Mouse (Mus musculus) spleen, adult 18-20 months (tissue): ENCODE measurements around the gene Gm10553.
"Not testable (repeated sequence)": the region's sequence is repeated elsewhere in the genome, so short reads cannot be mapped to it uniquely, and the experiment has no call there.

Experiments
- DNase-seq, 2 experiments: peaks; one replicate each; pipeline ENCODE4 v3.0.0; 2022; ENCODE audit warnings: mixed read lengths in 2 of 2

The Gm10553 gene

DNA sequence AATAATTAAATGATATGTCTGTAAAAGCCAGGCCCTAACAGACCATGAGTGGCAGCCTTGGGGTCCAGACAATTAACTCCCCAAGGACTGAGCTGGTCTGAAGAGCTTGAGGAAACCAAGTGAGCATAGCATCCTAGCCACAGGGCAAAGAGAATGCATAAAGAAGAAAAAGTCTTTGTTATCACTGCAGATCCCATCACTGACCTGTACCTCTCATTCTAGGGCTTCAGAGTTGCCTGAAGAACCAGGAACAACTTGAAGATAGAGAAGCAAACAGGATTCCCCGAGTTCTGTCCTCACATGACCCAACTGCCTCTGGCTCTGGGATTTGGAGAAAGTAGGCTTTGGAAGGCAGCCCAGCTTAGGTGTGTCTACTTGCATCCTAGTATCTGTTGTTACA is at the start of gene Gm10553:
Gene Gm10553 (plus strand): TSS at position 301 of the 400 bp plus-strand sequence.
- not testable (repeated sequence) for DNase-seq

DNA sequence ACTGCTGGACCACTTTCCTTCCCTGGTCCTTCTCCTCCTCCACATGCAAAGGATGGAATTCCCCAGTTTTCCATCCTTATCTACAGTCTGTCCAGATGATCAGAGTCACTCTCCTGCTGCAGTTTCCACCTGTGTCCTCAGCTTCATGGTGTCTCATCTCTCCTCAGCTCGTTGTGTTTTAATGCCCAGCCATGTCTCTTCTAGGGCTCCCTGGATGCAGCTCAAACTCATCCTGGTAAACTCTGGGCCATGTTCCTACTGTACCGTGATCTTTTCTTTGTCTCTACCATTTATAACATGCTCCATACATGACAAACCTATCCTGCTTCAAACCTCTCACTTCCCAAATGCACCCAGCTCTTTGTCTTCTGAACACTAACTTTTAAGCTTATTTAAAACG is 28.3 kb upstream of the Gm10553 start:
- not testable (repeated sequence) for DNase-seq

DNA sequence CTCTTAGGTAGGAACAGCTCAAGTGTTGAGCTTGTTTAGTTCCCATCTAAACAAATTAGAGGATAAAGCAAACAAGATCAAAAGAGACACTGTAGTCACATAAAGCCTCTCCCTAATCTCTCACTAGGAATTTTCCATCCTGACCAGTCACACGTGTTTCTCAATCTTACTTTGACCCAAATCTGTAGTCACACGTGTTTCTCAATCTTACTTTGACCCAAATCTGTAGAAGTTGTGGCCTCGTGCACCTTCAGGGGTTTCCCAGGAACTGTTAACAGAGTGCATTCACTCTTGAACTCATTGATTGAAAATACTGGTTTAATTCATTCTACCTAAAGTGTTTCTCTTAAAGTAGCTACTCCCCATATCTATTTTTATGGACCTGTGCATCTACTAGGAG is 26.9 kb upstream of the Gm10553 start:
- not testable (repeated sequence) for DNase-seq

DNA sequence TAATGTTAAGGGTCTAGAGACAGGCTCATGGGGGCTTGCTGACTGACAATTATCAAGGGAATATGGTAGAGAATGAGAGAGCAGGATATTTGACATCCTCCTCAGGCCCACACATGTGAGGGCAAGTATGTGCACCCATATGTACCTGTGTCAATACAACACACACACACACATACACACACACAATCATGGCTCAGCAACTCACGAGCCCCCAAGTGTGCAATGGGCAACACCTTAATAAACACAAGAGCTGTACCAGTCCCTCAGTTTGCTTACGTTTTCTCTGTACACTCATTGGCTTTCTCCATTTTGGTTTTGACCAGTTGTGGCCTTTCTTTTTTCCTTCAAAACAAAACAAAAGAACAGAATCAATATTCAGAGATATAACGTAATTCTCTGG is 15.2 kb upstream of the Gm10553 start:
- DNase-seq, result not testable (repeated sequence)

DNA sequence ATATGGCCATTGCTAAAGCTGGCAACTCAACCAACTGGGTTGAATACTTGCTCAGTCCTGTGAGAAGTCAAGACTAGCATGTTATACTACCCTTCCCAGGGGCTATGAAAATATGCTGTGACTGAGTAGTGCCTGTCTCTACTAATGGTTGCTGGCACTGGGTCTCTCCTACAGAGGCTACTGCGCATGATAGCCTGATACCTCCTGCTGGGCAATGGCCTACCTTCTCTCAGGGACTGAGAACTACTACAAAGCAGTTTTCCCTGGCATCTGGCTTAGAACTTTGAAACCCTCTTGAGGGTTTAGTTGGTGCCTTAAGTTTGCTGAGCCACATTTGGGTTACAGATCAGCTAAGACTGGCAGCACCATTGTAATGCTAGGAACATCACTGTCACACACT is 13.8 kb upstream of the Gm10553 start:
- DNase-seq, result not testable (repeated sequence)

DNA sequence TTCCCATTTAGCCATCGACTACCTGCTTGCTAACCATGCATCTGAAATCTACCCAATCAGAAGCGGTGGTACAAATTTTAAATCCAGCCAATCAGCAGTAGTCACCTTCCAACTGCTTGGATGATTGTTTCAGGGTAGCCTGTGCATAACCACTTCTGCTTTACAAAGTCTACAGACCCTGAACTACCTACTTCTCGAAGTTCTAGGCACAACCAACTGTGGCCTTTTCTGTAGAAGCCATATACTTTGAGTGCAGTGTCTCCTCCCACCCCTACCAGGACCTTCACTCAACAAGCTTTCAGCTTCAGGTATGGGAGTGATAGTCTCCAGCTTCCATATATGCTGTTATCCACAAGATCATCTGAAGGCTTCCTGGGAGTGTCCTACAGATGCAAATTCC is 7.8 kb upstream of the Gm10553 start:
- not testable (repeated sequence) for DNase-seq

DNA sequence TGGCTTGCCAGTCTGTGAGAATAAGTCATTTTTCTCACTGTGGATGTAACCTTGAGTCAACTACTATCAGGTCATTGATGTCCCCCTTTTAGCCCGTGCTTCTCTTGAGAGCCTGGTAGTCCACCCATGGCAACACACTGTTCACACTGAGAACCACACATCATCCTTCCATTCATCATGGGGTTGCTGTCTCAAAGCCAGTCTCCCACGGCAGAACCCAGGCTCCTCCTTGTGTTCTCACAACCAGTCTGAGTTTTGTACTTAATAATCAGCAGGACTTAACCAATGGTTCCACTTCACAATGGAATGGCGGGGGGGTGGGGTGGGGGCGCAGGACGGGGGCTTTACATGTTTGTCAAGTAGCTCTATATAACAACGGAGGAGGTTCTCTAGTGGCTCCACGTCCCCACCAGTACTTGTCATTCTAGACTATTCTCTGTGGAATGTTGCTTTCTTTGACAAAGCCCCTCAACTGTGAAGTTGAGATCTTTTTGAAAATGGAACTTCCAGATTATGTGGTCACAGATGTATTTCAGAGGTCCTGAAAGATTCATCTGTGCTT is 6.9 kb upstream of the Gm10553 start:
- DNase-seq, result not testable (repeated sequence)

DNA sequence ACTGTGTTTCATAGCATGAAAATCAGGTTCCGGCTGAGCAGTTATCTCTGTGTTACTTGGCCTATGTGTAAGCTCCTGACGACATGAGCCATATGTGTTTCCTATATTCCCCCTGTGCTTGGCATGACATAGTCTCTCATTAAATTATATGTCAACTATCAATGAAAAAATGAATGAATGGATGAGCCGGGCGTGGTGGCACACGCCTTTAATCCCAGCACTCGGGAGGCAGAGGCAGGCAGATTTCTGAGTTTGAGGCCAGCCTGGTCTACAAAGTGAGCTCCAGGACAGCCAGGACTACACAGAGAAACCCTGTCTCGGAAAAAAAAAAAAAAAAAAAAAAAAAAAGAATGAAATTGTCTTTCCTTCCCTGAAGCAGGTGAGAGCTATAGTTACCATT is 883 bp upstream of the Gm10553 start:
- not testable (repeated sequence) for DNase-seq

DNA sequence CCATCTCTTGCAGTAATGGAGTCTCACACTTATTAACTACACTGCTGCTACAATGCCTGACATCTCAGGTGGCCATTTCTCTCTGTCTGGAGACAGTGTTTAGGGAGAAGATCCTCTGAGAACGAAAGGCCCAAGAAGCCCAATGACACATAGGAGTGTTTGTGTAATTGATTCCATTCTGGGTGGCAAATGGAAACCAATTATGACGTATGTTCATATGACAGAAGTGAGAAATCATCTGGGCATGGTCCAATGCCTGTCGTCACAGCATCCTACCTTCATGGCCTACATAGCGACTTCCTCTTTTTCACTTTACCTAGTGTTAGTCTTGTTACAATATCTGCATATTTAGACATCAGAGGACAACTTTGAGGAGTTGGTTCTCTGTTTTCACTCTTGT is 1.8 kb downstream of the Gm10553 start:
- DNase-seq, result peak in 1 of 2 experiments; percentile 37

DNA sequence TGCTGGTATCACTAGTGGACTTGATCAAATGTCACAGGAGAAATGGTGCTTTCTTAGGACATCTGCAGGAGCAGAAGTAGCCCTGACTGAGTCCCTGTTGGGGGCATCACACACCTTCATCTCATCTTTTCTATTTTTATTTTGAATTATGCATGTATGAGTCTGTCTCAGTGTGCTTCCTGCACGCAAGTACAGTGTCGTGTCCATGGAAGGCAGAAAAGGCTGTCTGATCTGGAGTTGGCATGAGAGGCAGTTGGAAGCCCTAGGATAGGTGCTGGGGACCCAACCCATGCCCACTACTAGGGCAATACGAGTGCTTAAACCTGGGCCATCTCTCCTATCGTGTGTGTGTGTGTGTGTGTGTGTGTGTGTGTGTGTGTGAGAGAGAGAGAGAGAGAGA is 5.4 kb downstream of the Gm10553 start:
- DNase-seq, result peak; percentile 39 to 52

DNA sequence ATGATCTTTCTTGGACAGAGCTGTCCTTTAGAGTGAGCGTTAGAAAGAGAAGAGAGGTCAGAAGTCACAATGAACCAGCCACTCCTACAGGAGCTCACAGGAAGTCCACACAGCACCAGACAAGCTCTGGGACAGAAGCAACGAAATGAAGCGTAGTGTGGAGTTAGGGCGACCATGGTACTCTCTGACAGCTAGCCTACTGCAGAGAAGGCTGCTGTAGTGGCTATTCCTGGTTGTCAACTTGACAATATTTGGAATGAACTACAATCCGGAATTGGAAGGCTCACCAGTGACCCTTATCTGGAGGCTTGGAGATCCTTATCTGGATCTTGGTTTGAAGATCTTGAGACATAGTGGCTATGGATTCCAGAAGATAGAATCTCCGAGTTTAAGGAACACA is 6.0 kb downstream of the Gm10553 start:
- not testable (repeated sequence) for DNase-seq

DNA sequence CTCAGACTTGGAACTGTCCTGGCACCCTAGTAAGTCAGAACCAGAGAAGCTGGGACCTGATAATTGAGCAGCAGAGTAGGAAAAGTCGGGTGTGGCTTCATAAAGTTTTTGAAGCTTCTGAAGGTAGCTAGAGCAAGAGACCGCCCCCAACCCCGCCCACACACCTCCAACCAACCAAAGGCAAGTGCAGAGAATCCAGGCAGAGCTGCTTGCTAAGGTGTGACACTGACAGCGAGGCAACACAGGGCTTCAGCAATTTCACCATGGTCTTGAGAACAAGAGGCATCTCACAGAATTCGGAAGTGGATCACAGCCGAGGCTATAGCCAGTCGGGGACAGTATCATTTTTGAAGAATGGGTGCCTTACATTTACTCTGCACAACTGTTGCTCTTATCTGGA is 9.8 kb downstream of the Gm10553 start, which contains the start of gene A530032D15Rik:
Gene A530032D15Rik (minus strand): TSS at position 101 of the 400 bp plus-strand sequence.
- not testable (repeated sequence) for DNase-seq

DNA sequence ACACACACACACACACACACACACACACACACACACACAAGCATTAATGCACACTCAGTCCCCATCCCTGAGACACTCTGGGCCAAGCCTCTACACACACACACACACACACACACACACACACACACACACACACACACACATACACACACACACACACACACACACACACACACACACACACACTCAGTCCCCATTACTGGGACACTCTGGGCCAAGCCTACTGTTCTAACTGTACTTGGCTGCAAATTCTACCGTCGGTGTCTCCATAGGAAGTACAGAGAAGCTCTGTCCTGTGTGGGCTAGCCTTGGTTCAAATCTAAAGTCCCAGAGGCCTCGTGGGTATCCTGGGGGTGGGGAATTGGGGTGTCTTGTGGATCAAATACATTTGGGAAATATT is 10.9 kb downstream of the Gm10553 start:
- DNase-seq, result not testable (repeated sequence)

DNA sequence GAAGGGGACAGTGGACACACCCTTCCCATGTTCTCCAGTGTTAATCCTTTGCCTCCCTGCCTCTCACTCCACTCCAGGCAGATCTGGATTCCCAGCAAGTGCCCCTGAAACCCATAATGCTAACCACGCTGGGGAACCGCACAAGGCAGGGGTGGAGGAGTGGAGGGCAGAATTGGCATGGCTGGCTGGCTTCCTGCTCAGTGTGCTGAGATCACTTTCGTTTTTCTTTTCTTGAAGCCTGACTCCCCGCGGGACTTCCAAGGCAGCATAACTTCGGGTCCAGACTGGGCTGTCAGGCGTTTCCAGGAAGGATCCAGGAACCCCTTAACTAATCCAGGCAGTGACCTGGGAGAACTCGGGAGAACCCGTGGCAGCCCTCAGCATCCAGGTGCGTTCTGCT is 11.6 kb downstream of the Gm10553 start:
- peak; percentile 62 to 70 for DNase-seq

DNA sequence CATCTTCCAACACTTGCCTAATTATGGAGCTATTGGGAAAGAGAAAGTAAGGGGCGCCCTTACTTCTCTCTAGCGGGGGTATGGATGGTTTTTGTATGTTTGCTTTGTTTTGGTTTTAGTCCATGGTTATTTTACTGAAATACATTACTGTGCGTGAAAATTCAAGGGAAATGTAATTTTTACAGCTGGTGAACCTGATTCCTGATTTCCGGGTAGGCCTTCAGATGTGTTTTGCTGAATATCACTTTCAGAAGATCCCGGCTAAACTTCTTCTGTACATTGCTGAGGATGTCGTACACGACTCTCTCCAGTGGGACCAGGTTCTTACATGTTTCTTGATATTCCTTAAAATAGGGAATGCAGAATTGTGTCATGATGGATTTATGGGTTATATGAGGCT is 12.3 kb downstream of the Gm10553 start:
- not testable (repeated sequence) for DNase-seq

DNA sequence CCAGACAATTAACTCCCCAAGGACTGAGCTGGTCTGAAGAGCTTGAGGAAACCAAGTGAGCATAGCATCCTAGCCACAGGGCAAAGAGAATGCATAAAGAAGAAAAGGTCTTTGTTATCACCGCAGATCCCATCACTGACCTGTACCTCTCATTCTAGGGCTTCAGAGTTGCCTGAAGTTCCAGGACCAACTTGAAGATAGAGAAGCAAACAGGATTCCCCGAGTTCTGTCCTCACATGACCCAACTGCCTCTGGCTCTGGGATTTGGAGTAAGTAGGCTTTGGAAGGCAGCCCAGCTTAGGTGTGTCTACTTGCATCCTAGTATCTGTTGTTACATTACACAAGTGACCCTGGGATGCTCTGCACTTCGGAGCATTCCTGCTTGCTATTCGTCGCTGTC is 12.9 kb downstream of the Gm10553 start:
- not testable (repeated sequence) for DNase-seq

DNA sequence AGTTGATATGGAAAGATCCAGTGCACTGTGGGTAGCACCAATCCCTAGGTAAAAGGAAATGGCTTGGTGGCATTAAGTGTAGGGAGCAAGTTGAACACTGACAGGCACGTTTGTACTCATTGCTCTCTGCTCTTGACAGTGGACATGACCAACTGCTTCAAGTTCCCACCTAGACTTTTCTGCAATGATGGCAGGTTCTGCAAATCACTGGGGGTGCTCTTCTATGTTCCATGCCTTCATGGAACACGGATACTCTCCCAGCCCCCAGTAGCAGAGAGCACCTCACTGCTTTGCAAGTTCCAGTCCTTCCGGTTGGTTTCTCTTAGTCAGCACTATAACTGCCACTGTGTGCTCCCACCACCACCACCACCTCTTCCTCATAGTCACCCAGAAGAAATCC is 14.1 kb downstream of the Gm10553 start:
- DNase-seq, result not testable (repeated sequence)

DNA sequence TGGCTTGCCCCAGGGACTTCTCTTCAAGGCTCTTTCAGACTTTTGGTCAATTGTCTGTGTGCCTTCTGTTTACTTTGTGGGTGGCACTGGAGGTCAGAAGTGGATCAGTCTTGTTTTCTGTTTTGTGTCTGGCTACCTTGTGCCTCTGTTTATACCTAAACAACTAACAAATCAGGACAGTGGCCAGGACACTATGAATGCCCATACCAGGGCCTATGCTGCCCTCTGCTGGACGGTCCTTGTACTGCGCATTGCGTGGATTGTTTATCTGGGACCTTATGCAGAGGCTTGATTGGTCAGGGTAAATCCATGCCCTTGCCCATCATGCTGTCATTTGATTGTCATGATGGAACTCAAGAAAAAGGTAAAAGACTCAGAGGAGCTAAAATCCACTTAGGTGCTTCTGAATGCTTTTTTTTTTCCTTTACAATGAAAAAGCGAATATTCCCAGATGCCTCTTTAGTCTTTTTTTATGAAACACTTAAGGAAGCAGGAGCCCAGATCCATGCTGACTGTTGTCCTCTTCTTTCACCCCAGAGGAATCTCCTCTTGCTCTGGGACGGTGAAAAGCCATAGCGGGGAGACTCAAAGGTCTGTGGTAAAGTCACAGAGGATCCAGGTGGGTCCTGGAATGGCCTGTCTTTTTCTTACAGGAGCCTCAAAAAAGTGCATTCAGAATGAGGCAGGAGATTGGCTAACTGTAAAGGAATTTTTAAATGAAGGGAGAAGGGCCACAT is 14.9 kb downstream of the Gm10553 start:
- DNase-seq, result not testable (repeated sequence)

DNA sequence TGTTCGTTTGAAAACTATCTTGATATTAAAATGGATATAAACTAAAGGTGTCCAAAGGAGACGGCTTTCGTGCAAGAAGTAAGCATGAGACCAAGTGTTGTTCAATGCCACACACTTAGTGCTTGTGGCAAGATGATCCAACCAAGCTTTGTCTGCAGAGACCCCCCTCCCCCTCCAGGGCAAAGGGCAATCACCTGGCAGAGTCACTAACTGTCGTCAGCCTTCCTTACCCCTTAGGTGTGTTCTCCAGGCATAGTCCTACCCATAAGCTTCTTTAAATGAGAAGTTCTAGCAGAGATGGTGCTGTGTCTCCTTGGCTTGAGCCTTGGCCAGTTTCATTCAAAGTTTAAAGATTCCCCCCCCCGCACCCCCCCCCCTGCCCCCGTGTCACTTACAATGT is 17.6 kb downstream of the Gm10553 start:
- not testable (repeated sequence) for DNase-seq

DNA sequence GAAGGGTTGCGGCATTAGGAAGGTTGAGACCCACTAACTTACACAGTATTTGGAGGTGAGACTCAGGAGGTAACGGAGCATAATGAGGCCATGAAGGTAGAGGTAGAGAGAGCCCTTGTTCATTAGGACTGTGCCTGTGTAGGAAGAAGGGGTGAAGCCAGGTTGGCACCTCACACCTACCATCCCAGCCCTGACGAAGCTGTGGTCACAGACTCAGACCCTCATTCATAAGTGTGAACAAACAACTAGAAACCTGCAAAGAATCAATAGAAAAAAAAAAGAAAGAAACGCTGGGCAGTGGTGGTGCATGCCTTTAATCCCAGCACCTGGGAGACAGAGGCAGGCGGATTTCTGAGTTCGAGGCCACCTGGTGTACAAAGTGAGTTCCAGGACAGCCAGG is 18.4 kb downstream of the Gm10553 start:
- DNase-seq, result not testable (repeated sequence)

DNA sequence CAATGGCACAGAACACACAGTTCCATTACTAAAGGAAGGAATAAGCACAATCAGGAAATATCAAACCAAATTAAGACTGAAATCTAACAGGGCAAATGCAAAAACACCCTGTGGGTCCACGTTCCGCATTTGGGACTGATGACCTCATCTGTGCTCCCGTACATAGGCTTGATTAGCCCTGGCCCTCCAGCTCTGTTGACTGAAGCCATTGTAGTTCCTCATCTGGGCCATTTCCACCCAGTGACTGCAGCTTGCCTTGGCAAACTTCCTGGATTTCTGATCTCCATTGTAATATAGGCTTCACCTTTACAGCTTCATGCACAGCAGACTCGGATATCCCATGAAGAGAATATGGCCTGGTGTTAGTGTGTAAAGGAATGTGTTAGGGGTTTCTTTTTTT is 21.9 kb downstream of the Gm10553 start:
- not testable (repeated sequence) for DNase-seq

DNA sequence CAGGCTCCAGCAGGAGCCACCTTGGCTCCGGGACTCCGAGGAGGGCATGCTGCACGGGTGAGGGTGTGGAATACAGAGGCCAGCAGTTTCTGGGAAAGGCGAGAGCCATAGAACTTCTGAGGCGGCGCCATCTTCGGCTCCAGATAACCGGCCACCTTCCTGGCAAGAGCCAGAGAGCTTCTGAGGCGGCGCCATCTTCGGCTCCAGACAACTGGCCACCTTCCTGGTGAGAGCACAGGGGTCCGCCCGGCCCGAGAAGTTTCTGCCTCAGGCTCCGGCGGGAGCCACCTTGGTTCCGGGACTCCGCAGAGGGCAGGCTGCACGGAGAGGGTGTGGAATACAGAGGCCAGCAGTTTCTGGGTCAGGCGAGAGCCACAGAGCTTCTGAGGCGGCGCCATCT is 33.7 kb downstream of the Gm10553 start:
- not testable (repeated sequence) for DNase-seq
